Mouse (Mus musculus): Measurements from ENCODE around the gene Capn15. TPM values are rescaled to one million over a fixed set of nuclear protein-coding genes. Genes with fewer than 3 reads are reported as not detected.

Capn15 gene
- total and polyA plus RNA-seq, 3 experiments: 2.1 to 11.5 (median 6.0) TPM

GRCm38 (mm10) chr17:25944366-25945163 lies 41.0 kb downstream of the Capn15 start, which contains the start of the genes Pigq and Nhlrc4:
Gene Pigq (minus strand): TSS chr17:25944936.
Gene Nhlrc4 (minus strand): TSS chr17:25944961.
- dilution Hi-C loops (cut with MboI; ENCODE audit: extremely low pct_ligation_motif_present, extremely low pct_unique_long_range_greater_than_20kb, low sequenced_read_pairs) (no loop called here), in situ Hi-C loops (cut with MboI; ENCODE audit: low pct_ligation_motif_present, low pct_unique_long_range_greater_than_20kb, low sequenced_read_pairs) (no loop called here)
- H3K9me3 ChIP-seq (replicated peaks; ENCODE audit: low read length): no peaks in the 10 kb centered on the region
- H3K79me2 ChIP-seq (replicated peaks; ENCODE audit: control insufficient read depth, extremely low read depth, insufficient read depth, poor library complexity, severe bottlenecking): peaks cover 14% of the 10 kb centered on the region
- no peak within 1 kb of the TSS for H3K4me2 ChIP-seq (ENCODE audit: insufficient read depth, low read depth, poor library complexity, severe bottlenecking)
- H3K27ac ChIP-seq (ENCODE audit: insufficient read depth, low read depth): no peak within 1 kb of the TSS
- no peak within 1 kb of the TSS for H3K4me3 ChIP-seq (replicated peaks in 1 of 3; ENCODE audit: low read depth in 2 of 3, low read length in 2 of 3, poor library complexity in 1 of 3)
- H3K4me1 ChIP-seq (ENCODE audit: control insufficient read depth in 1 of 2, insufficient read depth in 2 of 2): peaks cover 12 to 26% of the 10 kb centered on the region in 2 experiments; a peak in 3 of 4 replicates
- H3K9ac ChIP-seq (ENCODE audit: insufficient read depth, low read depth): no peak within 1 kb of the TSS
- DNase-seq (ENCODE audit: extremely low read depth): no peak
- H3K36me3 ChIP-seq (replicated peaks in 1 of 2; ENCODE audit: control insufficient read depth in 1 of 2, insufficient read depth in 1 of 2, low read length in 1 of 2): peaks cover 0 to 3% of the 10 kb centered on the region in 2 experiments
- no peak for TF ChIP-seq HCFC1 (IDR thresholded peaks at IDR 0.05; ENCODE audit: low read depth, low read length)
- no peak for TF ChIP-seq MYC (IDR thresholded peaks at IDR 0.05; ENCODE audit: low read depth, low read length)
- TF ChIP-seq ZKSCAN1 (IDR thresholded peaks at IDR 0.05; ENCODE audit: borderline replicate concordance, low read depth, low read length): no peak
- no peak for TF ChIP-seq TCF12 (IDR thresholded peaks at IDR 0.05; ENCODE audit: low read depth, low read length)
- no peak for TF ChIP-seq CTCF (conservative IDR thresholded peaks at IDR 0.05 in 1 of 2, IDR thresholded peaks at IDR 0.05 in 1 of 2; ENCODE audit: low read depth in 2 of 2, low read length in 2 of 2)
- no peak for TF ChIP-seq JUN (IDR thresholded peaks at IDR 0.05; ENCODE audit: insufficient read depth, low read depth, low read length)
- no peak for TF ChIP-seq SIN3A (IDR thresholded peaks at IDR 0.05; ENCODE audit: low read length)
- no peak for TF ChIP-seq CHD2 (IDR thresholded peaks at IDR 0.05; ENCODE audit: low read length)
- no peak for TF ChIP-seq ETS1 (conservative IDR thresholded peaks at IDR 0.05; ENCODE audit: low read depth, low read length)
- no peak for TF ChIP-seq JUND (conservative IDR thresholded peaks at IDR 0.05; ENCODE audit: low read depth, low read length)
- TF ChIP-seq ZC3H11A (IDR thresholded peaks at IDR 0.05; ENCODE audit: low read depth, low read length): no peak
- no peak for TF ChIP-seq IRF4 (IDR thresholded peaks at IDR 0.05; ENCODE audit: low read depth, low read length)
- peaks cover 28% of the 10 kb centered on the region for H3K27me3 ChIP-seq (replicated peaks)

GRCm38 (mm10) chr17:25943769-25944168 lies 41.8 kb downstream of the Capn15 start:
- no peak overlapping the region for H3K27ac ChIP-seq (ENCODE audit: insufficient read depth, low read depth)
- H3K27me3 ChIP-seq (replicated peaks): peaks cover 28% of the 10 kb centered on the region
- dilution Hi-C loops (cut with MboI; ENCODE audit: extremely low pct_ligation_motif_present, extremely low pct_unique_long_range_greater_than_20kb, low sequenced_read_pairs) (no loop called here), in situ Hi-C loops (cut with MboI; ENCODE audit: low pct_ligation_motif_present, low pct_unique_long_range_greater_than_20kb, low sequenced_read_pairs) (no loop called here)
- H3K79me2 ChIP-seq (replicated peaks; ENCODE audit: control insufficient read depth, extremely low read depth, insufficient read depth, poor library complexity, severe bottlenecking): peaks cover 16% of the 10 kb centered on the region
- H3K9me3 ChIP-seq (replicated peaks; ENCODE audit: low read length): no peaks in the 10 kb centered on the region
- no peak for DNase-seq (ENCODE audit: extremely low read depth)
- peaks cover 12 to 26% of the 10 kb centered on the region in 2 experiments; a peak in 3 of 4 replicates for H3K4me1 ChIP-seq (ENCODE audit: control insufficient read depth in 1 of 2, insufficient read depth in 2 of 2)
- H3K36me3 ChIP-seq (replicated peaks in 1 of 2; ENCODE audit: control insufficient read depth in 1 of 2, insufficient read depth in 1 of 2, low read length in 1 of 2): peaks cover 2 to 9% of the 10 kb centered on the region in 2 experiments
- TF ChIP-seq SMC3 (IDR thresholded peaks at IDR 0.05; ENCODE audit: low read depth, low read length) (no peak), SIN3A (IDR thresholded peaks at IDR 0.05; ENCODE audit: low read length) (no peak), MAZ (IDR thresholded peaks at IDR 0.05; ENCODE audit: low read depth, low read length) (no peak), TBP (conservative IDR thresholded peaks at IDR 0.05; ENCODE audit: low read depth, low read length) (no peak), MYC (IDR thresholded peaks at IDR 0.05; ENCODE audit: low read depth, low read length) (no peak), MAFK (IDR thresholded peaks at IDR 0.05; ENCODE audit: insufficient replicate concordance, low read length) (no peak), PAX5 (IDR thresholded peaks at IDR 0.05; ENCODE audit: low read length) (no peak), CHD2 (IDR thresholded peaks at IDR 0.05; ENCODE audit: low read length) (no peak), ETS1 (conservative IDR thresholded peaks at IDR 0.05; ENCODE audit: low read depth, low read length) (no peak), ZC3H11A (IDR thresholded peaks at IDR 0.05; ENCODE audit: low read depth, low read length) (no peak), HCFC1 (IDR thresholded peaks at IDR 0.05; ENCODE audit: low read depth, low read length) (no peak), ELF1 (IDR thresholded peaks at IDR 0.05; ENCODE audit: low read depth, low read length) (no peak), RAD21 (IDR thresholded peaks at IDR 0.05; ENCODE audit: low read depth, low read length) (no peak), POLR2A (IDR thresholded peaks at IDR 0.05; ENCODE audit: low read depth, low read length) (no peak), BHLHE40 (IDR thresholded peaks at IDR 0.05; ENCODE audit: low read depth, low read length) (no peak), MEF2A (IDR thresholded peaks at IDR 0.05; ENCODE audit: borderline replicate concordance, low read depth, low read length) (no peak), TCF12 (IDR thresholded peaks at IDR 0.05; ENCODE audit: low read depth, low read length) (no peak), ZMIZ1 (IDR thresholded peaks at IDR 0.05; ENCODE audit: low read depth, low read length) (no peak), IRF4 (IDR thresholded peaks at IDR 0.05; ENCODE audit: low read depth, low read length) (no peak), E2F4 (IDR thresholded peaks at IDR 0.05; ENCODE audit: insufficient replicate concordance, low read depth, low read length) (no peak)
- no peak overlapping the region for H3K4me2 ChIP-seq (ENCODE audit: insufficient read depth, low read depth, poor library complexity, severe bottlenecking)
- no peak overlapping the region for H3K9ac ChIP-seq (ENCODE audit: insufficient read depth, low read depth)
- no peak overlapping the region for H3K4me3 ChIP-seq (replicated peaks in 1 of 3; ENCODE audit: low read depth in 2 of 3, low read length in 2 of 3, poor library complexity in 1 of 3)

All from CH12.LX (cell line).